Mouse (Mus musculus): ENCODE data around the gene Kdm4b. TPM values are rescaled to one million over a fixed set of nuclear protein-coding genes. Genes with fewer than 3 reads are reported as not detected.
A peak's percentile ranks its signal among the peaks of the same experiment; 100 is the strongest.

Kdm4b gene
- polyA plus RNA-seq, 1 experiment = 31.1 TPM

GRCm38 (mm10) chr17:56360451-56360850, 34.6 kb downstream of the Kdm4b start:
- Histone ChIP-seq H3K27me3 (replicated peaks) (no peaks in the 10 kb centered on the region), H3K36me3 (replicated peaks; ENCODE audit: low read length) (peaks cover 90% of the 10 kb centered on the region), H3K9me3 (no peaks in the 10 kb centered on the region), H3K4me3 (replicated peaks) (peak overlapping the region; percentile 31), H3K4me1 (peaks cover 98% of the 10 kb centered on the region)
- TF ChIP-seq GATA1 (IDR thresholded peaks at IDR 0.05; ENCODE audit: borderline replicate concordance, low read length) (peak; percentile 83; the same call in 2 of the 3 replicates), FLI1 (IDR thresholded peaks at IDR 0.05; ENCODE audit: low read length) (no peak)

- no peak for TF ChIP-seq FLI1 (IDR thresholded peaks at IDR 0.05; ENCODE audit: low read length)
- no peak for TF ChIP-seq GATA1 (IDR thresholded peaks at IDR 0.05; ENCODE audit: borderline replicate concordance, low read length)
- Histone ChIP-seq H3K27me3 (replicated peaks) (no peaks in the 10 kb centered on the region), H3K4me1 (peaks cover 98% of the 10 kb centered on the region), H3K36me3 (replicated peaks; ENCODE audit: low read length) (peaks cover 86% of the 10 kb centered on the region), H3K9me3 (no peaks in the 10 kb centered on the region), H3K4me3 (replicated peaks) (peak overlapping the region; percentile 44)
Observed at GRCm38 (mm10) chr17:56361542-56361941, 35.7 kb downstream of the Kdm4b start.

GRCm38 (mm10) chr17:56365791-56366673, 40.2 kb downstream of the Kdm4b start:
- peaks cover 92% of the 10 kb centered on the region for H3K36me3 ChIP-seq (replicated peaks; ENCODE audit: low read length)
- TF ChIP-seq FLI1 (IDR thresholded peaks at IDR 0.05; ENCODE audit: low read length) = no peak
- no peak for TF ChIP-seq GATA1 (IDR thresholded peaks at IDR 0.05; ENCODE audit: borderline replicate concordance, low read length)

GRCm38 (mm10) chr17:56368291-56368790, 42.5 kb downstream of the Kdm4b start:
- peaks cover 94% of the 10 kb centered on the region for H3K4me1 ChIP-seq
- TF ChIP-seq FLI1 (IDR thresholded peaks at IDR 0.05; ENCODE audit: low read length) (no peak), GATA1 (IDR thresholded peaks at IDR 0.05; ENCODE audit: borderline replicate concordance, low read length) (no peak)
- no peaks in the 10 kb centered on the region for H3K27me3 ChIP-seq (replicated peaks)
- H3K36me3 ChIP-seq (replicated peaks; ENCODE audit: low read length) = peaks cover 94% of the 10 kb centered on the region
- H3K9me3 ChIP-seq = no peaks in the 10 kb centered on the region
- no peak overlapping the region for H3K4me3 ChIP-seq (replicated peaks)

More at GRCm38 (mm10) chr17:56365791-56366673, 40.2 kb downstream of the Kdm4b start:
- Histone ChIP-seq H3K9me3 (no peaks in the 10 kb centered on the region), H3K27me3 (replicated peaks) (no peaks in the 10 kb centered on the region), H3K4me3 (replicated peaks) (peak overlapping the region; percentile 78), H3K4me1 (peaks cover 100% of the 10 kb centered on the region)

- peaks cover 96% of the 10 kb centered on the region for H3K36me3 ChIP-seq (replicated peaks; ENCODE audit: low read length)
- no peaks in the 10 kb centered on the region for H3K9me3 ChIP-seq
Observed at GRCm38 (mm10) chr17:56370090-56370489, 44.2 kb downstream of the Kdm4b start.

GRCm38 (mm10) chr17:56371029-56371660, 45.3 kb downstream of the Kdm4b start:
- no peaks in the 10 kb centered on the region for H3K27me3 ChIP-seq (replicated peaks)
- H3K4me1 ChIP-seq = peaks cover 84% of the 10 kb centered on the region
- TF ChIP-seq GATA1 (IDR thresholded peaks at IDR 0.05; ENCODE audit: borderline replicate concordance, low read length) (no peak), FLI1 (IDR thresholded peaks at IDR 0.05; ENCODE audit: low read length) (no peak)
- H3K4me3 ChIP-seq (replicated peaks) = no peak overlapping the region
- H3K36me3 ChIP-seq (replicated peaks; ENCODE audit: low read length) = peaks cover 97% of the 10 kb centered on the region
- H3K9me3 ChIP-seq = no peaks in the 10 kb centered on the region

More at GRCm38 (mm10) chr17:56370090-56370489, 44.2 kb downstream of the Kdm4b start:
- TF ChIP-seq FLI1 (IDR thresholded peaks at IDR 0.05; ENCODE audit: low read length) (no peak), GATA1 (IDR thresholded peaks at IDR 0.05; ENCODE audit: borderline replicate concordance, low read length) (no peak)
- Histone ChIP-seq H3K27me3 (replicated peaks) (no peaks in the 10 kb centered on the region), H3K4me1 (peaks cover 93% of the 10 kb centered on the region), H3K4me3 (replicated peaks) (peak overlapping the region; percentile 15)

- TF ChIP-seq FLI1 (IDR thresholded peaks at IDR 0.05; ENCODE audit: low read length) (no peak), GATA1 (IDR thresholded peaks at IDR 0.05; ENCODE audit: borderline replicate concordance, low read length) (no peak)
- no peaks in the 10 kb centered on the region for H3K9me3 ChIP-seq
- peaks cover 100% of the 10 kb centered on the region for H3K36me3 ChIP-seq (replicated peaks; ENCODE audit: low read length)
Observed at GRCm38 (mm10) chr17:56372109-56372508, 46.2 kb downstream of the Kdm4b start.

GRCm38 (mm10) chr17:56373136-56374034, 47.5 kb downstream of the Kdm4b start:
- Histone ChIP-seq H3K36me3 (replicated peaks; ENCODE audit: low read length) (peaks cover 100% of the 10 kb centered on the region), H3K27me3 (replicated peaks) (no peaks in the 10 kb centered on the region), H3K4me1 (peaks cover 61% of the 10 kb centered on the region), H3K9me3 (no peaks in the 10 kb centered on the region), H3K4me3 (replicated peaks) (no peak overlapping the region)
- no peak for TF ChIP-seq FLI1 (IDR thresholded peaks at IDR 0.05; ENCODE audit: low read length)
- TF ChIP-seq GATA1 (IDR thresholded peaks at IDR 0.05; ENCODE audit: borderline replicate concordance, low read length) = no peak

More at GRCm38 (mm10) chr17:56372109-56372508, 46.2 kb downstream of the Kdm4b start:
- Histone ChIP-seq H3K4me3 (replicated peaks) (no peak overlapping the region), H3K4me1 (peaks cover 74% of the 10 kb centered on the region), H3K27me3 (replicated peaks) (no peaks in the 10 kb centered on the region)

GRCm38 (mm10) chr17:56374851-56375250, 49.0 kb downstream of the Kdm4b start:
- Histone ChIP-seq H3K9me3 (no peaks in the 10 kb centered on the region), H3K36me3 (replicated peaks; ENCODE audit: low read length) (peaks cover 100% of the 10 kb centered on the region), H3K27me3 (replicated peaks) (no peaks in the 10 kb centered on the region), H3K4me1 (peaks cover 58% of the 10 kb centered on the region), H3K4me3 (replicated peaks) (no peak overlapping the region)
- TF ChIP-seq FLI1 (IDR thresholded peaks at IDR 0.05; ENCODE audit: low read length) = no peak
- no peak for TF ChIP-seq GATA1 (IDR thresholded peaks at IDR 0.05; ENCODE audit: borderline replicate concordance, low read length)
